Mouse (Mus musculus): ENCODE measurements around the gene Dhfr.

GRCm38 (mm10) chr13:92314613-92315012 is 39.9 kb upstream of the Dhfr start:
- TF ChIP-seq HCFC1 (IDR thresholded peaks at IDR 0.05; ENCODE audit: borderline replicate concordance, insufficient read depth, low read length) (no peak), ZC3H11A (IDR thresholded peaks at IDR 0.05; ENCODE audit: borderline replicate concordance, low read depth, low read length) (no peak), ZNF384 (IDR thresholded peaks at IDR 0.05; ENCODE audit: low read depth, low read length) (no peak), MAFK (IDR thresholded peaks at IDR 0.05; ENCODE audit: insufficient read depth, low read depth, low read length) (no peak), CHD2 (IDR thresholded peaks at IDR 0.05; ENCODE audit: low read depth, low read length) (no peak)
